Mouse (Mus musculus): ENCODE data around the gene Psap. TPM values are rescaled to one million over a fixed set of nuclear protein-coding genes. Genes with fewer than 3 reads are reported as not detected.
A peak's percentile ranks its signal among the peaks of the same experiment; 100 is the strongest.
"Not testable (repeated sequence)": the region's sequence is repeated elsewhere in the genome, so short reads cannot be mapped to it uniquely, and the experiment has no call there.

The Psap gene
- 1,000 to 10,000 TPM; 1,223 to 1,254 TPM for total RNA-seq (2021)
- long read RNA-seq, transcript Psap-201 (14 exons, 2,654 nt): major isoform, 66 of 177 reads
- long read RNA-seq, transcript Psap-202 (14 exons, 2,646 nt): minor isoform, 15 of 177 reads
- long read RNA-seq, partial matches to known transcripts: 75 of 177 reads
- long read RNA-seq, other reads (novel, unspliced or antisense): 21 of 177 reads

GRCm38 (mm10) chr10:60277207-60278005 lies at the start of gene Psap:
Gene Psap, plus strand, starts transcription at chr10:60277627.
- peak; percentile 95 to 98 for DNase-seq (ENCODE audit: low spot score in 2 of 2)

DNA sequence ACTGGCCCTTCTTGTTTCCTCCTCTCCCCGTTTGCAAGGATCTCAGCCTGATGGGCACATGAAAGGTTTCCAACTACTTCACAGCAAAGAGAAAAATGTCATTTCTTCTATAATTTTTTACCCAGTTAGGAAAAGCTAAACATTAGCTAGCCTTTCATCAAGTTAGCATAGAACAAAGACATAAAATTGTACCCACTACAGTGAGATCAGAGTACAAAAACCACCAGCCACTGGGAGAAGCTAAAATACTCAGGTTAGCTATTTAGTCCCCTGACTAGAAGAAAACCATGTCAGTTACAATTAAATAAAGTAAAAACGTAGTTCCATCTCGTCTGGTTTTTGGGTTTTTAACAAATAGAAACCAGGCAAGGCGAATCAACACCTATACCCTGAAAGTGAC lies 49.8 kb upstream of the Psap start:
- no peak for DNase-seq (ENCODE audit: low spot score in 2 of 2)

GRCm38 (mm10) chr10:60229113-60229512 lies 48.3 kb upstream of the Psap start:
- no peak for DNase-seq (ENCODE audit: low spot score in 2 of 2)

GRCm38 (mm10) chr10:60230321-60231088 lies 46.9 kb upstream of the Psap start:
- no peak for DNase-seq (ENCODE audit: low spot score in 2 of 2)

GRCm38 (mm10) chr10:60234006-60234405 lies 43.4 kb upstream of the Psap start:
- DNase-seq (ENCODE audit: low spot score in 2 of 2): no peak

DNA sequence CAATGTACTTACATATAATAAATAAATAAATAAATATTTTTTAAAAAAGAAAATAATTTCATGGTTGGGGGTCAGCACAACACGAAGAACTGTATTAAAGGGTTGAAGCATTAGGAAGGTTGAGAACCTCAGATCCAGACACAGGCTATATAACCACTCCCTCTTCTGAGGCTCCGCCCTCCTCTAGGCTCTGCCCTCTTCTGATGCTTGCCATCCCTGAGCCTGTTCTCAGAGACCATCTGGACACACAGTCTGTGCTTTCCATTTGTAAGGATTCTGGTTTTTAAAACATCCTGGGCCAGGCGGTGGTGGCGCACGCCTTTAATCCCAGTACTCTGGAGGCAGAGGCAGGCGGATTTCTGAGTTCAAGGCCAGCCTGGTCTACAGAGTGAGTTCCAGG lies 41.6 kb upstream of the Psap start:
- not testable (repeated sequence) for DNase-seq (ENCODE audit: low spot score in 2 of 2)

GRCm38 (mm10) chr10:60237475-60238154 lies 39.8 kb upstream of the Psap start:
- peak; percentile 76 to 80 for DNase-seq (ENCODE audit: low spot score in 2 of 2)

- DNase-seq (ENCODE audit: low spot score in 2 of 2): no peak
These were observed 37.0 kb upstream of the Psap start for GRCm38 (mm10) chr10:60240416-60240815.

DNA sequence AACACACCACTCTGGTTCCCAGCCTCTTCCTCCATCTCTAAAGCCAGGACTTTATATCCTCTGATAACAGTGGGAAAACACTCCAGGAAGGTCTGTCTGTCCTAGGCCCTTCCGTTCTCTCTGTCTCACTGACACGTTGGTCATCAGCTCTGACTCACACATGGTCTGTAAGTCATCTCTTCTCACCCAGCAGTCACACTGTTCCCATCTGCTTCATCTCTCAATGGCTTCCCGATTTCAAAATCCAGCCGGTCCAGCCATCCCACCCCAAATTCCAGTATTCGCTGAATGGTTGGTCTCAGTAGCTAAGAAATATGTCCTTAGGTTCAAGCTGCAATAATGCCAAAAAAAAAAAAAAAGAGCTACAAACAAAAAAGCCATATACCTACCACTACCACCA lies 33.5 kb upstream of the Psap start:
- DNase-seq (ENCODE audit: low spot score in 2 of 2): no peak

DNA sequence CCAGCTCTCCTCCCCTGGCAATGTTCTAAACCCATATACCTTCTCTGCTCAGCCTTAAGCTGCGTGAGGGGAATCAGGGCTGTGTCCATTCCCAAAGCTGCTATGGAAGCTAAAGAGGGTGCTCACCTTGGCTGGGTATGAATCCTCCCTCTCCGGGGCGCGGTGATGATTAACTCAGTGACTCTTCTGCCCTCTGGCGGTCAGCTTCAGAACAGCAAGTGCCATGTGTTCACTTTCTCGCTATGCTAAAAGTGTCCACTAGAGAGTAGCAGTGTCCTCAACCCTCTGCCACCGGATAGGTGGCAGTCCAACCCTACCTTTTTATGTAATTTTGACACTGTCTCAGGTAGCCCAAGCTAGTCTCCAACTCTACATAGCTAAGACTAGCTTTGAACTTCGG lies 32.4 kb upstream of the Psap start:
- DNase-seq (ENCODE audit: low spot score in 2 of 2): peak; percentile 95 to 97

GRCm38 (mm10) chr10:60245635-60246034 lies 31.8 kb upstream of the Psap start:
- no peak for DNase-seq (ENCODE audit: low spot score in 2 of 2)

GRCm38 (mm10) chr10:60246519-60246918 lies 30.9 kb upstream of the Psap start:
- DNase-seq (ENCODE audit: low spot score in 2 of 2): peak; percentile 65

DNA sequence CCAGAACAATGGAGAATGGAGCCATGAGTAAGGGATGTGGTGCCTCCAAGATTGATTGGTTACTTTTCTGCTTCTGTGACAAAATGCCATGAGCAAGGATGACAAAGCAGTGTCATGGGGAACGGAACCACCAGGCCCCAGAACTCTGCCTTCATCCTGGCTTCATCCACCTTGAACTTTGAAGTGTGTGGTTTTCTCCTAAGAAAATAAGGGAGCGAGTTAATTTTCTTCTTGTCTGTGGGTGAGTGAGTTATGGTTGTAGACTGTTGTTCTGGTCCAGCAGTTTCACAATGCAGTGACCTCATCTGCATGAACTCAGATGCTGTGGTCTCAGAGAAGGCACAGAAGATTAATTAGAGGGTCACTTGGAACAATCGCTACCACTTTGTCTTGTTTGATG lies 29.1 kb upstream of the Psap start:
- DNase-seq (ENCODE audit: low spot score in 2 of 2): not testable (repeated sequence)

- DNase-seq (ENCODE audit: low spot score in 2 of 2): no peak
These were observed 26.9 kb upstream of the Psap start for GRCm38 (mm10) chr10:60250426-60250965.

GRCm38 (mm10) chr10:60252187-60252586 lies 25.2 kb upstream of the Psap start:
- no peak for DNase-seq (ENCODE audit: low spot score in 2 of 2)

DNA sequence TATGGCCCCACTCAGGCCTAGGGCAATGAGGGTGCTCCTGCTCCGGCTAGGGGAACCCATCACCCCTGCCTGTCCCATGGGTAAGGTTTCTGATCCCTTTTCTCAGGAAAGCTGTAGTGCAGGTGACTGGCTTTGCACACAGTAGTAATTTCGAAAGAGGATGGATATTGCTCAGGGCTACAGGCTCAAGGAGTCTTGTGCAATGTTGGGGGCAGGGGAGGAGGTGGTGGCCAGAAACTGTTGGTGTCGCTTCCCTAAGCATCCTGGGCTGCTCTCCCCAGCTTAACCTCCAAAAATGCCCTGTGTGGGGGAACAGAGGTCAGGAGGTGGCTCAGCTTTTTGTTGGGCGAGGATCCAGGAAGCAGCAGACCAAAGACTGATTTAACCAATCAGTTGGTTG lies 24.8 kb upstream of the Psap start:
- DNase-seq (ENCODE audit: low spot score in 2 of 2): no peak

DNA sequence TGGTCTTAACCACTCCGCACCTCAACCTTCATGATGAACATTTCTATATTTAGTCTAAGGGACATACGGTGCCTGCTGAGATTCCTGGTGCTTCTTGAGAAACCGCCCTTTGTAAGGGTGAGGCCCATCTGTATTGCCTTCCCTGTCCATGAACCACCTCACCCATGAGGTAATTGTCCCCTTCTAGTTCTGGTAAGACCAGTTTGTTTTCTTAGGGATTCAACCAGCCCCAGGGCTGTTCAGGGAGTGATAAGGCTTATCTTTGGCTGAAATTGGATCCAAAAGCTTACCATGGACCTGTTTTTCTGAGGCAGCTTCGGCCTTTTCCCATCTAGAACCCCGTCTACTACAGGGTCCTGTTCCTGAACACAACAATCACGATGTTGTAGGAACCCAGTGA lies 21.3 kb upstream of the Psap start:
- DNase-seq (ENCODE audit: low spot score in 2 of 2): no peak

- no peak for DNase-seq (ENCODE audit: low spot score in 2 of 2)
These were observed 20.1 kb upstream of the Psap start for GRCm38 (mm10) chr10:60257261-60257825.

- no peak for DNase-seq (ENCODE audit: low spot score in 2 of 2)
These were observed 16.7 kb upstream of the Psap start for GRCm38 (mm10) chr10:60260557-60261294.

DNA sequence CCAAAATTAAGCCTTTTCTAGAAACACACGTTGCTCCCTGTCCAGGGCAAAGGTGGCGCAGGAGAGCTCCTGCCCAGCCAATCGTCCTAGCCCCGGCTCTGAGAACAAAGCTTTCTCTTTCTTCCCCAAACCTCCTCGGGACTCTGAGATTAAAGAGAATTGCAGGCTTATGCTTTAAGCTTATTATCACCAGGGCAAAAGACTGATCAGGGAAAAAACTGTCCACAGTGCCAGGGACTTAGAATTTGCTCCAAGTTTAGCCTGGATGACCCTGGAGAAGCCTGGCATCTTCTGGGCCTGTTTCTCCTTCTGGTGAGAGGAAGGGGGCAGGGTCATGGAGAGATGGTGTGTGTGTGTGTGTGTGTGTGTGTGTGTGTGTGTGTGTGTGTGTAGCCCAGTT lies 15.9 kb upstream of the Psap start:
- DNase-seq (ENCODE audit: low spot score in 2 of 2): no peak

Measured in layer of hippocampus, postnatal 10 days (tissue).